Mouse (Mus musculus) liver, embryonic 14.5 days (tissue): Measurements from ENCODE around the gene Afp.

Source experiments
- CTCF ChIP-seq: IDR thresholded peaks from 2 replicates; pipeline ENCODE4 v1.5.1; 2016; ENCODE audit warnings: antibody characterized with exemption, low read depth, control low read depth
- EP300 ChIP-seq: IDR thresholded peaks from 2 replicates; pipeline ENCODE4 v1.6.1; 2016; ENCODE audit warnings: antibody characterized with exemption, low read depth

- TF ChIP-seq CTCF (no peak), EP300 (no peak)
Observed at GRCm38 (mm10) chr5:90485597-90485996, 4.9 kb upstream of the Afp start.
